Mouse (Mus musculus): ENCODE results near the gene Tbrg4.

- no peak for TF ChIP-seq CTCF (IDR thresholded peaks at IDR 0.05; ENCODE audit: borderline replicate concordance, insufficient read depth, low read depth, low read length)
- no peak for TF ChIP-seq POLR2A (IDR thresholded peaks at IDR 0.05; ENCODE audit: borderline replicate concordance, insufficient read depth, low read length)
Observed at GRCm38 (mm10) chr11:6670826-6671225, 45.0 kb upstream of the Tbrg4 start.

All from cerebellum, adult 2 months (tissue).